Mouse (Mus musculus) heart, postnatal 0 days (tissue): ENCODE results near the gene Fbxl12. TPM values are rescaled to one million over a fixed set of nuclear protein-coding genes. Genes with fewer than 3 reads are reported as not detected.
A peak's percentile ranks its signal among the peaks of the same experiment; 100 is the strongest.

Experiments
- ATAC-seq: fragments of 200-750 bp; cut with Nextera tagmentation; 2 replicates; pipeline ENCODE4 v1.8.0; 2017; ENCODE audit warnings: low read depth, moderate number of reproducible peaks, moderate library complexity; ENCODE audit not compliant: insufficient read depth
- DNase-seq: peaks from one replicate; pipeline ENCODE4 v3.0.0-alpha.2; 2016; ENCODE audit warnings: low spot score
- H3K27ac ChIP-seq: fragments of 300-500 bp; sonication (generic); 2 replicates; pipeline ENCODE4 v1.5.1; 2014; ENCODE audit warnings: low read depth, mild to moderate bottlenecking
- H3K27me3 ChIP-seq: fragments of 300-500 bp; sonication (generic); 2 replicates; pipeline ENCODE4 v1.6.1; 2014; ENCODE audit warnings: low read length, mixed read lengths; ENCODE audit not compliant: control insufficient read depth, insufficient read depth
- H3K36me3 ChIP-seq: fragments of 300-500 bp; sonication (generic); replicated peaks from 2 replicates; pipeline ENCODE4 v1.6.1; 2014; ENCODE audit warnings: low read length, mixed read lengths; ENCODE audit not compliant: control insufficient read depth, insufficient read depth
- H3K4me1 ChIP-seq: fragments of 300-500 bp; sonication (generic); 2 replicates; pipeline ENCODE4 v1.6.1; 2014; ENCODE audit warnings: antibody characterized with exemption; ENCODE audit not compliant: control insufficient read depth, insufficient read depth
- H3K4me2 ChIP-seq: fragments of 300-500 bp; sonication (generic); 2 replicates; pipeline ENCODE4 v1.6.1; 2014; ENCODE audit warnings: low read depth, mild to moderate bottlenecking, low read length, moderate library complexity
- H3K4me3 ChIP-seq: fragments of 300-500 bp; sonication (generic); 2 replicates; pipeline ENCODE4 v1.5.1; 2014; ENCODE audit warnings: low read depth, low read length
- H3K9ac ChIP-seq: fragments of 300-500 bp; sonication (generic); replicated peaks from 2 replicates; pipeline ENCODE4 v1.6.1; 2014; ENCODE audit warnings: low read depth, low read length, mixed read lengths
- H3K9me3 ChIP-seq: fragments of 300-500 bp; sonication (generic); replicated peaks from 2 replicates; pipeline ENCODE4 v1.6.1; 2016; ENCODE audit warnings: low read length; ENCODE audit not compliant: control insufficient read depth
- CTCF ChIP-seq: IDR thresholded peaks from 2 replicates; pipeline ENCODE4 v1.5.1; 2016; ENCODE audit warnings: antibody characterized with exemption, control low read depth, low read depth
- EP300 ChIP-seq: IDR thresholded peaks from 2 replicates; pipeline ENCODE4 v1.6.1; 2016; ENCODE audit warnings: antibody characterized with exemption, low read depth
- WGBS: fragments of 180-500 bp; shearing (Covaris S2); extraction: QIAGEN DNeasy Blood & Tissue Kit; methylation state at CpG from one replicate; pipeline ENCODE4 v1.1.7; 2014; 5-methylcytosine and 5-hydroxymethylcytosine counted together
- polyA plus RNA-seq: library from polyadenylated mRNA; unstranded; fragments of >200 nt; fragmentation: Nextera tagmentation; extraction: Ambion mirVana; gene quantifications from 2 replicates; pipeline ENCODE4 v1.2.1, GENCODE M21; 2015
- total RNA-seq: library from RNA; depleted of rRNA; stranded (reverse); fragments of >200 nt; gene quantifications from 2 replicates; pipeline ENCODE4 v1.2.3, GENCODE M21; 2014; ENCODE audit warnings: low replicate concordance

Fbxl12 gene
- total and polyA plus RNA-seq, 2 experiments from 2014 or later: 12.7 to 20.8 TPM

DNA sequence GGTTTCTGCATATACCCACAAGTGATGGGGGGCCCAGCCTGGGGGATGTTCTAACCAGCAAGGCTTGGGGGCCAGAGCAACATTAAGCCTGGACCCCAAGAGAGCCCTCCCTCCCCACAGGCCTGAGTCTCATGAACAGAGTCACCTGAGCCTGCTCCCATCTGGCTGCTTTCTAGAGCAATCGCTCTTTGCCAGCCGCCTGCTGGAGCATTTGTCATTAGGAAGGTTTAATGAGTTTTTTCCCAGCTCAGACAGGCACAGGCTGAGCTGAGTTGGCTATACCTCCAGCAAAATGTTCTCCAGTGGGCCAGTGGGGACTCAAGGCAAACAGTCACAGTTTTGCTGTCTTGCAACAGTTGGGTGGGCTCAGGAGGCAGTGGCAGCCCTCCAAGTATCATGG is 19.8 kb upstream of the Fbxl12 start:
- Histone ChIP-seq H3K9me3 (no peaks in the 10 kb centered on the region), H3K36me3 (peaks cover 44% of the 10 kb centered on the region), H3K4me2 (no peak overlapping the region), H3K4me1 (no peaks in the 10 kb centered on the region; the same call in 1 of the 2 replicates), H3K27me3 (no peaks in the 10 kb centered on the region), H3K27ac (no peak overlapping the region), H3K9ac (no peak overlapping the region), H3K4me3 (no peak overlapping the region)
- 78% methylated on average over 2 of the region's 2 CpGs for whole genome bisulfite sequencing
- DNase-seq (no peak), ATAC-seq (no peak)
- TF ChIP-seq CTCF (no peak), EP300 (no peak)

- ATAC-seq (no peak), DNase-seq (no peak)
- Histone ChIP-seq H3K4me1 (no peaks in the 10 kb centered on the region; the same call in 1 of the 2 replicates), H3K9me3 (no peaks in the 10 kb centered on the region), H3K27me3 (no peaks in the 10 kb centered on the region), H3K9ac (no peak overlapping the region), H3K27ac (no peak overlapping the region), H3K4me3 (no peak overlapping the region), H3K36me3 (peaks cover 44% of the 10 kb centered on the region), H3K4me2 (no peak overlapping the region)
- 92% methylated on average over 2 of the region's 2 CpGs for WGBS
- TF ChIP-seq CTCF: no peak
- TF ChIP-seq EP300: no peak
Observed at GRCm38 (mm10) chr9:20663956-20664355, 19.4 kb upstream of the Fbxl12 start.

DNA sequence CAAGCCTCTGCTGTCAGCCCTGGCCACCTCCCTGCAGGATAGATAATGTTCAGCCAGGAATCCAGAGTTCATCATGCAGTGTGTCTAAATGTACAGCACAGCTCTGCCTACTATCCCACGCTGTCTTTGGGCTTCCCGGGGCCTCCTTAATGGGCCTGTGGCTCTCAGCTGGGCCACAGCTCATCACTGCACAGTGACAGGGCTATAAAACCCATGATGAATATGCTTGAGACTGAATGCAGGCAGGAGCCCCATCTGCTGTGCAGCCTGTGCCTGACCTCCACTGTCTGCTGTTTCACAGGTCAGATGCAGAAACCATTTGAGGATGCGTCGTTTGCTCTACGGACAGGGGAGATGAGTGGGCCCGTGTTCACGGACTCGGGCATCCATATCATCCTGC is 18.3 kb upstream of the Fbxl12 start:
- Histone ChIP-seq H3K4me3 (no peak overlapping the region), H3K27ac (no peak overlapping the region), H3K9ac (no peak overlapping the region), H3K36me3 (peaks cover 44% of the 10 kb centered on the region), H3K27me3 (no peaks in the 10 kb centered on the region), H3K4me1 (no peaks in the 10 kb centered on the region; the same call in 1 of the 2 replicates), H3K9me3 (no peaks in the 10 kb centered on the region), H3K4me2 (no peak overlapping the region)
- WGBS: 95% methylated on average over 8 of the region's 8 CpGs
- TF ChIP-seq EP300: no peak
- TF ChIP-seq CTCF: no peak
- ATAC-seq: no peak
- DNase-seq: no peak

DNA sequence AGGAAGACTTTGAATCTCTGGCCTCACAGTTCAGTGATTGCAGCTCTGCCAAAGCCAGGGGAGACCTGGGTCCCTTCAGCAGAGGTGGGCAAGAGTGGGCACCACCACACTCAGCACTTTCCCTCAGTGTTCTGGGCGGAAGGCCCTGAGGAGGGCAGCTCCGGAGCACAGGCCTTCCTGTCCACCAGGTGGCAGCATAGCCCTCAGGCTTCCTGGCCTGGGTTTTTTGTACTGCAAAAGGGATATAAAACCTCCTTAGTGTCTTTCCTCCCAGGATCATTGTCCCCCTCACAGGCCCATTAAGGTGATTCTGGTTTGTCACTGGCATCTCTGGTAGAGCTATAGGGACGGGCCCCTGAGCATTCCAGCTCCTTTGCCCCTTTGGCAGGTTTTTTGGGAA is 17.8 kb upstream of the Fbxl12 start:
- peak; percentile 82 for TF ChIP-seq CTCF
- TF ChIP-seq EP300: no peak
- 63% methylated on average over 3 of the region's 3 CpGs for WGBS
- DNase-seq (peak; percentile 30), ATAC-seq (peak; percentile 47; the same call in 1 of the 2 replicates)
- Histone ChIP-seq H3K4me3 (no peak overlapping the region), H3K36me3 (peaks cover 44% of the 10 kb centered on the region), H3K9ac (no peak overlapping the region), H3K27me3 (no peaks in the 10 kb centered on the region), H3K27ac (no peak overlapping the region), H3K4me2 (no peak overlapping the region), H3K9me3 (no peaks in the 10 kb centered on the region), H3K4me1 (no peaks in the 10 kb centered on the region; the same call in 1 of the 2 replicates)

DNA sequence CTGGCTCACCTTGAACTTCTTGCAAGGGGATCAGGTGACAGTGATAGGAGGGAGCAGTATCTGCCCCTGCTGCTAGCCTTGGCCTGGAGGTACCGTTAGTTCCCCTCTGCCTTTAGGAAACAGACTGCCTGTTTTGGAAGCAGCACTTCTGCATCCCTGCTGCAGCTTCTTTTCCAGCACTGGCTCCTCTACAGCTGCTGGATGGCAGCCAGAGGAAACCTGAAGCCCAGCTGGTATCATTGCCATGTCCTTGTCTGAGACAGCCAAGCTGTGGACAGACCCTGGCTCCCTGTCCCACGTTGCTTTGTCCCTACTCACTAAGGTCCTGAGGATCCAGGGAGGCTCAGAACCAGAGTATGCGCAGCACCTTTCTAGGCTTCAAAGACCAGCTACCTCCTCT is 13.0 kb upstream of the Fbxl12 start:
- Histone ChIP-seq H3K27ac (peak overlapping the region; percentile 9; the same call in 1 of the 2 replicates), H3K27me3 (no peaks in the 10 kb centered on the region), H3K4me3 (no peak overlapping the region), H3K4me1 (no peaks in the 10 kb centered on the region), H3K9me3 (no peaks in the 10 kb centered on the region), H3K36me3 (peaks cover 45% of the 10 kb centered on the region), H3K9ac (no peak overlapping the region), H3K4me2 (no peak overlapping the region)
- WGBS: 48% methylated on average over 3 of the region's 3 CpGs
- DNase-seq (peak; percentile 39), ATAC-seq (peak; percentile 33; the same call in 1 of the 2 replicates)
- TF ChIP-seq CTCF (no peak), EP300 (no peak)

DNA sequence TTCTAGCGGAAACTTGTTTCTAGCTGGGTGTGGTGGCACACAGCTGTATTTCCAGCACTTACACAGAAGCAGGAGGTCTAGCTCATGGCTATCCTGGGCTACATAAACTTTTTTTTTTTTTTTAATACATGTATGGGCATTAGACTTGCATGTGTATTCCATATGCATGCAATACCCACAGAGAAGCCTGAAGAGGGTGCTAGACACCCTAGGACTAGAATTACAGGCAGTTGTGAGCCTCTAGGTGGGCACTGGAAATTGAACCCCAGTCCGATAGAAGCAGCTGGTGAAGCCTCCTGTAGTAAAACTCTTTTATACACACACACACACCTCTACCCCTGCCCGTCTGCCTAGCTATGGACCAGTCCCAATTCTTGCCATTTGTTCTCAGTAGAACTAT is 9.3 kb upstream of the Fbxl12 start:
- Histone ChIP-seq H3K27me3 (no peaks in the 10 kb centered on the region), H3K36me3 (peaks cover 29% of the 10 kb centered on the region), H3K4me3 (no peak overlapping the region), H3K9ac (no peak overlapping the region), H3K4me2 (no peak overlapping the region), H3K9me3 (no peaks in the 10 kb centered on the region), H3K27ac (no peak overlapping the region), H3K4me1 (peaks cover 4% of the 10 kb centered on the region; the same call in 1 of the 2 replicates)
- 86% methylated on average over 3 of the region's 3 CpGs for WGBS
- DNase-seq (no peak), ATAC-seq (no peak)
- TF ChIP-seq EP300 (no peak), CTCF (no peak)
